Mouse (Mus musculus): ENCODE measurements around the gene Egln1. TPM values are rescaled to one million over a fixed set of nuclear protein-coding genes. Genes with fewer than 3 reads are reported as not detected.
A peak's percentile ranks its signal among the peaks of the same experiment; 100 is the strongest.

Gene Egln1
- total RNA-seq, 2 experiments from 2014 or later, result 66.7 to 68.4 TPM

GRCm38 (mm10) chr8:124896632-124897385 lies 52.3 kb downstream of the Egln1 start:
- Histone ChIP-seq H3K4me3 (peak overlapping the region; percentile 100), H3K27ac (peak overlapping the region; percentile 95)
- TF ChIP-seq CTCF (IDR thresholded peaks at IDR 0.05), result peak; percentile 65
- DNase-seq (ENCODE audit: extremely low spot score in 1 of 2, low spot score in 2 of 2), result peak; percentile 67 to 68
- intact Hi-C loops (cut with DNase I), result loop anchor here (1.0 to 5.0 kb wide), 4 partner anchors 34 to 135 kb away; partner anchors contain the start of genes 2810004N23Rik, Egln1, Gnpat and Tsnax

DNA sequence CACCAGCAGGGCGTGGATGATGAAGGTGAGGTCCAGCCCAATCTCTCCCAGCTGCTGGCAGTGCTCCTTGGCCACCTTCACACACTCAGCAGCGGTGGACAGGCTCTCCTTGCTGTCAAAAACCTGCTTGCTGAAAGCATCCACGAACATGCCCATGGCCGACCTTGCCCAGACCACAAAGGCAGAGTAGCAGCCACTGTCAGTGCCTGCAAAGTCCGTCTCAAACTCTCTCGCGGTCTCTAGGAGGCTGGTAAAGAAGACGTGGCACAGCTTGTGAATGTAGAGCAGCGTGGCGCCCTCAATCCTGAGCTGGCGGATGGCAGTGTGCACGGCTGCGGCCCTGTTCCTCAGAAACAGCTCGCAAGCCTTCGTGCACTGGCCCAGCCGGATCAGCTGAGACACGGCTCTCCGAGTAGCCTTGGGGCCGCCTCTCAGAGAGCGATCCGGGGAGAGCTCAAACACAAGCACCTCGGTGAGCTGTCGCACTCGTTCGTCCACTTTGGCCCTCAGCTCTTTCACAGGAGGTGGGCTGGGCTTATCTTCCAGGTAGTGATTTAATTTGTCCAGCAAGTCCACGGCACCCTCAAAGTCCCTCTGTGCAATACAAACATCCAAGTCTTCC lies 53.0 kb downstream of the Egln1 start:
- Histone ChIP-seq H3K4me3 (peak overlapping the region; percentile 100), H3K27ac (peak overlapping the region; percentile 95; the same call in 1 of the 2 replicates)
- intact Hi-C loops (cut with DNase I), result loop anchor here (2.0 to 5.0 kb wide), 3 partner anchors 53 to 136 kb away; partner anchors contain the start of genes Egln1 and Tsnax
- TF ChIP-seq CTCF (IDR thresholded peaks at IDR 0.05), result no peak
- peak in 1 of 2 experiments; percentile 18 for DNase-seq (ENCODE audit: extremely low spot score in 1 of 2, low spot score in 2 of 2)

DNA sequence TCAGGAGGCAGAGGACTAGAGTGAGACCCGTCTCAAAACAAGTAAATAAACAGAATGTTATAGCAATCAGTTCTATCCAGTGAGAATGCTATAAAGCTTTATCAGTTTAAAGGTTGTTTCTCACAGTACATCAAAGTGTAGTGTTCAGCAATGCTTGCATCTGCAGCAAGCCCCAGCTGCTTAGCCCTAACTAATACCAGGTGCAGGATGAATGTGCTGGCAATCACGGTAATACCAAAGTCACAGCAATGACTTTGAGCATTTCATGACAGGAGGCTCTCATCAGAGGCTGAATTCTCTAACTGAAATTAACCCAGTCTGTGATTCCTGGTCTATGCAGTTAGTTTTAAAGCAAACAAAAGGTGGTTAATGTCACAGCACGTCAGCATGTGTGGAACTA lies 56.5 kb downstream of the Egln1 start:
- intact Hi-C loops (cut with DNase I), result no loop called here
- no peak overlapping the region for H3K27ac ChIP-seq
- DNase-seq (ENCODE audit: extremely low spot score in 1 of 2, low spot score in 2 of 2), result no peak
- H3K4me3 ChIP-seq, result no peak overlapping the region
- TF ChIP-seq CTCF (IDR thresholded peaks at IDR 0.05), result no peak

DNA sequence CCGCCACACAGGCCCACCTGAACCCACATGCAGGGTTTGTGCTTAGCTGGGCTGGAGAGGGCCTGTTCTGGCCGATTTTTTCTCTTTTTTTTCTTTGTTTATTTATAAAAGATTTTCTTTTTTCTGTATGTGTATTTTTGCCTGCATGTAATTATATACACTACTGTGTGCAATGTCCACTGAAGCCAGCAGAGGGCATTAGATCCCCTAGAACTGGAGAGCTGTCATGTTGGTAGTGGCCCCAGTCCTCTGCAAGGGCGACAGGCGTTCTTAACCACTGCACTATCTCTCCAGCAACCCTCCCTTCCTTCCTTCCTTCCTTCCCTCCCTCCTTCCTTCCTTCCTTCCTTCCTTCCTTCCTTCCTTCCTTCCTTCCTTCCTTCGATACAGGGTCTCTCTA lies 60.7 kb downstream of the Egln1 start:
- H3K4me3 ChIP-seq, result no peak overlapping the region
- DNase-seq (ENCODE audit: extremely low spot score in 1 of 2, low spot score in 2 of 2), result no peak
- TF ChIP-seq CTCF (IDR thresholded peaks at IDR 0.05), result peak; percentile 23; the same call in 1 of the 2 replicates
- intact Hi-C loops (cut with DNase I), result no loop called here
- H3K27ac ChIP-seq, result no peak overlapping the region

DNA sequence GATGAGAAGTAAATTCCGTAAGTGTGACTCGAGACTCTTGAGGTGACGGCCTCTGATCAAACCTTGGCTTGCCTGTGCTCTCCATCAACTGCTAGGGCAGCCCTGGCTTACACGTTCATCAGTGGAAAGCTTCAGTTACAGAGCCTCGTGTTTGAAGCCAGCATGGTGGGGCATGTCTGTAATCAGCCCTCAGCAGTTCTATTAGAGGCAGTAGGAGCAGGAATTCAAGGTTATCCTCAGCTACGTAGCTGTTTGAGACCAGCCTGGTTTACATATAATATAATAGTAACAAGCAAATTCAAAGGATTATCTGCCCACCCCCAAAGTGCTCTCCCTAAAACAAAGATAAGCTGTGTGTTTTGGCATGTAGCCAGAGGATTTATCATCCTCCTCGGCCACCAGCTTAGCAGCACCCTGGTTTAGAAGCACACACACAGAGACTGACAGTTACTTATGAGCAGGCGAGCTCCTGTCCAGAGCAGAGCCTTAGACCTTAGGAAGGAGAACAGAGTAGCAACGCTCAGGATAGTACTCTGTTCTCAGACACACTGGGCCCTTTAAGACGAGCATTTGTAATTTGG lies 70.1 kb downstream of the Egln1 start:
- intact Hi-C loops (cut with DNase I), result no loop called here
- TF ChIP-seq CTCF (IDR thresholded peaks at IDR 0.05), result no peak
- no peak for DNase-seq (ENCODE audit: extremely low spot score in 1 of 2, low spot score in 2 of 2)

GRCm38 (mm10) chr8:124878141-124878540 lies 71.0 kb downstream of the Egln1 start:
- no peak overlapping the region for H3K27ac ChIP-seq
- DNase-seq (ENCODE audit: extremely low spot score in 1 of 2, low spot score in 2 of 2), result no peak
- intact Hi-C loops (cut with DNase I), result no loop called here
- TF ChIP-seq CTCF (IDR thresholded peaks at IDR 0.05), result no peak
- no peak overlapping the region for H3K4me3 ChIP-seq

More for the DNA sequence above, 70.1 kb downstream of the Egln1 start:
- Histone ChIP-seq H3K4me3 (no peak overlapping the region), H3K27ac (no peak overlapping the region)

DNA sequence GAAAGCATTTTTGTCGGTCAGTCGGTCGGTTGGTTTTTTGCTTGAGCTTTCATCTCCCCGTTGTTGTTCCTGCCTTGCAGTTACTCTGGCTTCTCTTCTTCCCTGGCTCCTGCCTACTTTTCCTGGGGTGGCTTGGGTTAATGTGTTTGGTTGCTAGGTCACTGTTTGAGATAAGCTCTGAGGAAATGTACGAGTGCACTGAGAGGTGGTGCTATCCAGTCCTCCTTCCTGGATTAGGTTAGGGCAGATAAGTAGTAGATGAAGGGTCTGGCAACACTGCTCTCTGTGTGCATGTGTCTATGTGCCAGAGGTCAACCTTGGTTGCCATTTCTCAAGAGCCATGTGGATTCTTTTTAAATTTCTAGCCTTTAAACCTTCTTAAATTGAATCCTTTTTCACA lies 76.4 kb downstream of the Egln1 start:
- H3K4me3 ChIP-seq, result no peak overlapping the region
- intact Hi-C loops (cut with DNase I), result no loop called here
- H3K27ac ChIP-seq, result no peak overlapping the region
- no peak for DNase-seq (ENCODE audit: extremely low spot score in 1 of 2, low spot score in 2 of 2)
- TF ChIP-seq CTCF (IDR thresholded peaks at IDR 0.05), result no peak

DNA sequence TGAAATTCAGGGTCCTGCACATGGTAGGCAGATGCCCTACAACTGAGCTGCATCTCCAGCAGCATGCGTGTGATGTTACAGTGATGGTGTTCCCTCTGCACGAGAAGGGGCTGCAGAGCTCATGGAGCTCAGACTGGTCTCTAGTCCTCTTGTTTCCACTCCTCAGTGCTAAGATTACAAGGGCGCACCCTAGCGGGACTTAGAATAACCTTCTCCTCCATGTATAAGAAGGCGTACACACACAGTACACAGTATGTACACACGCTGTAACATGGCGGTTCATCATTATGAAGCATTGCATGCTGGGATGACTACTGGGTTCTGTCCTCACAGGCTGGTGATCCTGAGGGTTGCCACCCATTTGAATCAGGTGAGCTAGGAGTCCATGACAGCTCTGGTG lies 77.0 kb downstream of the Egln1 start:
- Histone ChIP-seq H3K27ac (no peak overlapping the region), H3K4me3 (no peak overlapping the region)
- no peak for DNase-seq (ENCODE audit: extremely low spot score in 1 of 2, low spot score in 2 of 2)
- intact Hi-C loops (cut with DNase I), result no loop called here
- no peak for TF ChIP-seq CTCF (IDR thresholded peaks at IDR 0.05)

DNA sequence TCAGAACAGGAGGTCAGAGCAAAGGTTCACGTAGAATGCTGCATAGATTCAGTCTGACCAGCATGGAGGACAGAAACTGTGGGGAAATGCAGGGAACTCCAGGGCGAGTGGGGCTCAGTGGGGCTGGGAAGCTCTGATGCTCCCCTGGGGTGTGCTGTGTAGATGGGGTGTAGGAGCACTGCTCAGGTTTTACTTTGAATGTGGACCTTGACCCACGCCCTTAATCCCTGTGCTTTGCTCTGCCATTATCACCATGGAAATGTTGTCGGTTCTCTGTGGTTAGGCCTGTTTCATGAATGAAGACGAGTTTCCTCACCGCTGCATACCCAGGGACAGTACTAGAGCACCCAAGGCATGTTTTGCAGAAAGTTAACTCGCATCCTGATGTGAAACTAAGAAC lies 77.7 kb downstream of the Egln1 start:
- TF ChIP-seq CTCF (IDR thresholded peaks at IDR 0.05), result no peak
- DNase-seq (ENCODE audit: extremely low spot score in 1 of 2, low spot score in 2 of 2), result no peak
- intact Hi-C loops (cut with DNase I), result no loop called here
- Histone ChIP-seq H3K4me3 (no peak overlapping the region), H3K27ac (no peak overlapping the region)

DNA sequence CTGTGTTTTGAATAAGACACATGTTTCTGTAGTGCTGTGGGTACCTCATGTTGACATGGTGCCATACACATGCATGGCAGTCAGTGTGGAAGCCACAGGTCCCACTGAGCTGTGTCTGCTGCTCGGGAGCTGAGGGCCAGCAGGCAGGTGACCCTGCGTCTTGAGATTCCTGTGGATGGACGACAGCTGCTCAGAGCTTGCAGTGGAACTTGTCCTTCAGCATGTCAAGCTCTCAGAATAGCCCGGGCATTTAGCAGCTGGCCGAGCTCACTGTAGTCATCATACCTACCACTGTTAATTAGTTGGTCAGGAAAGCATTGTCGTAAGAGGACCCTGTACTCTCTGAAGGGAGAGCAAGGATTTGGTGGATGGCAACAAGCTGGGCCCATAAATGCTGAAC lies 79.4 kb downstream of the Egln1 start:
- TF ChIP-seq CTCF (IDR thresholded peaks at IDR 0.05), result no peak
- DNase-seq (ENCODE audit: extremely low spot score in 1 of 2, low spot score in 2 of 2), result no peak
- Histone ChIP-seq H3K4me3 (no peak overlapping the region), H3K27ac (no peak overlapping the region)
- intact Hi-C loops (cut with DNase I), result loop anchor here (10.0 kb wide), 1 partner anchor 145 kb away; the partner anchor contains the start of gene Tsnax

- DNase-seq (ENCODE audit: extremely low spot score in 1 of 2, low spot score in 2 of 2), result no peak
- no peak overlapping the region for H3K27ac ChIP-seq
- no peak overlapping the region for H3K4me3 ChIP-seq
- no peak for TF ChIP-seq CTCF (IDR thresholded peaks at IDR 0.05)
- intact Hi-C loops (cut with DNase I), result loop anchor here (10.0 kb wide), 1 partner anchor 148 kb away; the partner anchor contains the start of gene Tsnax
Measured at GRCm38 (mm10) chr8:124867126-124867525, 82.0 kb downstream of the Egln1 start.

GRCm38 (mm10) chr8:124866669-124867068 lies 82.5 kb downstream of the Egln1 start:
- intact Hi-C loops (cut with DNase I), result loop anchor here (10.0 kb wide), 1 partner anchor 148 kb away; the partner anchor contains the start of gene Tsnax

More at GRCm38 (mm10) chr8:124866669-124867068, 82.5 kb downstream of the Egln1 start:
- no peak overlapping the region for H3K27ac ChIP-seq
- TF ChIP-seq CTCF (IDR thresholded peaks at IDR 0.05), result no peak
- no peak for DNase-seq (ENCODE audit: extremely low spot score in 1 of 2, low spot score in 2 of 2)
- H3K4me3 ChIP-seq, result no peak overlapping the region

Measured in left cerebral cortex, adult 2 months (tissue).